Mouse (Mus musculus) limb, embryonic 14.5 days (tissue): ENCODE data around the gene Hist1h3c. TPM values are rescaled to one million over a fixed set of nuclear protein-coding genes. Genes with fewer than 3 reads are reported as not detected.

Experiments
- ATAC-seq: fragments of 200-750 bp; cut with Nextera tagmentation; 2 replicates; pipeline ENCODE4 v1.8.0; 2017; ENCODE audit warnings: low read depth, moderate number of reproducible peaks, moderate TSS enrichment; ENCODE audit not compliant: low FRiP score
- DNase-seq: peaks from one replicate; pipeline ENCODE4 v3.0.0-alpha.2; 2015; ENCODE audit warnings: low spot score
- H3K27ac ChIP-seq: fragments of 300-500 bp; sonication (generic); replicated peaks from 2 replicates; pipeline ENCODE4 v1.5.1; 2014; ENCODE audit warnings: low read depth, mild to moderate bottlenecking, low read length, moderate library complexity, mixed read lengths
- H3K27me3 ChIP-seq: fragments of 300-500 bp; sonication (generic); 2 replicates; pipeline ENCODE4 v1.6.1; 2014; ENCODE audit warnings: low read length, mixed read lengths; ENCODE audit not compliant: control insufficient read depth, insufficient read depth
- H3K36me3 ChIP-seq: fragments of 300-500 bp; sonication (generic); 2 replicates; pipeline ENCODE4 v1.6.1; 2014; ENCODE audit warnings: mild to moderate bottlenecking, low read length, moderate library complexity, mixed read lengths; ENCODE audit not compliant: control insufficient read depth, insufficient read depth
- H3K4me1 ChIP-seq: fragments of 300-500 bp; sonication (generic); 2 replicates; pipeline ENCODE4 v1.6.1; 2014; ENCODE audit warnings: antibody characterized with exemption, low read length, mixed read lengths; ENCODE audit not compliant: control insufficient read depth, insufficient read depth
- H3K4me2 ChIP-seq: fragments of 300-500 bp; sonication (generic); replicated peaks from 2 replicates; pipeline ENCODE4 v1.6.1; 2014; ENCODE audit warnings: low read depth, mild to moderate bottlenecking, low read length, moderate library complexity; ENCODE audit not compliant: severe bottlenecking
- H3K4me3 ChIP-seq: fragments of 300-500 bp; sonication (generic); replicated peaks from 2 replicates; pipeline ENCODE4 v1.5.1; 2014; ENCODE audit warnings: low read length
- H3K9ac ChIP-seq: fragments of 300-500 bp; sonication (generic); 2 replicates; pipeline ENCODE4 v1.6.1; 2014; ENCODE audit warnings: mild to moderate bottlenecking, low read depth, low read length, moderate library complexity; ENCODE audit not compliant: severe bottlenecking
- H3K9me3 ChIP-seq: fragments of 300-500 bp; sonication (generic); 2 replicates; pipeline ENCODE4 v1.6.1; 2016; ENCODE audit warnings: low read length; ENCODE audit not compliant: control insufficient read depth
- POLR2A ChIP-seq: fragments of 200-500 bp; IDR thresholded peaks from 2 replicates; pipeline ENCODE4 v1.8.0; 2012; ENCODE audit warnings: inconsistent platforms, mild to moderate bottlenecking, moderate library complexity, borderline replicate concordance; ENCODE audit not compliant: insufficient read depth, insufficient read length; ENCODE audit errors: extremely low read depth
- WGBS: fragments of 180-500 bp; shearing (Covaris S2); extraction: QIAGEN DNeasy Blood & Tissue Kit; methylation state at CpG from one replicate; pipeline ENCODE4 v1.1.7; 2014; 5-methylcytosine and 5-hydroxymethylcytosine counted together
- polyA plus RNA-seq, 2 experiments: library from polyadenylated mRNA; depleted of rRNA in 1 of 2; stranded (reverse) in 1 of 2; unstranded in 1 of 2; fragments of >200 nt; fragmentation: Nextera tagmentation in 1 of 2; extraction: Ambion mirVana in 1 of 2; gene quantifications; 2 replicates each; pipeline versions ENCODE4 v1.2.1 to v1.2.3; 2012 to 2014

The Hist1h3c gene
- polyA plus RNA-seq, 2 experiments, result 8.1 to 41.4 TPM

DNA sequence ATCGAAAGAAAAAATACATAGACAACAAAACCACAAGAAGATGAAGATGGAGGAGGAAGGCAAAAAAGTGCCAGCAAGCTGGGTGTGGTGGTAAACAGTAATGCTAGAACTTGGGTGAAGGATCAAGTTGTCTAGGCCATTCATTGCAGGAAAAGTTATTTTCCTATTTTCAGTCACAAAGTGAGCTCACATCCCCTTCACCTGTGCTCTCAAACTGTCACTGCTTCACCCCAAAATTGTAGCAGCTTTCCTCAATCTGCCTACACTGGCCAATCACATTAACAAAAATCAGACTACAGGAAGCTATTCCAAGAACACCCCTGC lies 14.5 kb upstream of the Hist1h3c start:
- Histone ChIP-seq H3K9ac (no peak overlapping the region), H3K4me3 (peak overlapping the region; percentile 52), H3K27me3 (no peaks in the 10 kb centered on the region), H3K4me2 (peak overlapping the region; percentile 85), H3K27ac (peak overlapping the region; percentile 94; the same call in 1 of the 2 replicates), H3K36me3 (no peaks in the 10 kb centered on the region), H3K4me1 (peaks cover 24% of the 10 kb centered on the region), H3K9me3 (no peaks in the 10 kb centered on the region)
- 74% methylated on average over 1 of the region's 1 CpGs for WGBS
- DNase-seq, result no peak
- TF ChIP-seq POLR2A, result no peak
- no peak for ATAC-seq

DNA sequence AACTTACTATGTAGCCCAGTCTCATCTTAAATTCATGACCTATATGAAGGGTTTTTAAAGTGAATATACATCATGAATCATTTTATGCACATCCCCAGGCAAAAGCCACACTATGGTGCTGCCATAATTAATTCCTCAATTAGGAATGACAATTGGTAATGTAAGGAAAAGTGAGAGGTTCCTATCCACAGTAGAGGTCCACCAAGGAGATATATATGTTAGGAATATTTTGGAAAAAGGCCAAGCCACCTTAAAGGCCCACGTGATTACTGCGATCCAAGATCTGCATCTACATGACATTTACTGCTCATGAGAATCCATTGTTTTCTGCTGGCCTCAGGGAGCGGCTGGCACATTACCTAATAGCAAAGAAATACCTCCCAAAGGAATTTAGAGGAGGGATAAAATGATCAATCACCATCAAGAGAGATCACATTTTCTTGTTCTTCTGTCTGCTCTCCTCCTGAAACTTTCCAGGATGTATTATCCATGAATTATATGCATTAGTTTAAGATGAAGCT lies 13.9 kb upstream of the Hist1h3c start:
- Histone ChIP-seq H3K36me3 (no peaks in the 10 kb centered on the region), H3K4me1 (peaks cover 22% of the 10 kb centered on the region), H3K27ac (0 out of 2 replicates have a peak overlapping the region, but pooled peaks have one; percentile 10), H3K9me3 (no peaks in the 10 kb centered on the region), H3K4me2 (no peak overlapping the region), H3K27me3 (no peaks in the 10 kb centered on the region), H3K9ac (no peak overlapping the region), H3K4me3 (no peak overlapping the region)
- no peak for TF ChIP-seq POLR2A
- 79% methylated on average over 3 of the region's 3 CpGs for WGBS
- DNase-seq (no peak), ATAC-seq (no peak)

DNA sequence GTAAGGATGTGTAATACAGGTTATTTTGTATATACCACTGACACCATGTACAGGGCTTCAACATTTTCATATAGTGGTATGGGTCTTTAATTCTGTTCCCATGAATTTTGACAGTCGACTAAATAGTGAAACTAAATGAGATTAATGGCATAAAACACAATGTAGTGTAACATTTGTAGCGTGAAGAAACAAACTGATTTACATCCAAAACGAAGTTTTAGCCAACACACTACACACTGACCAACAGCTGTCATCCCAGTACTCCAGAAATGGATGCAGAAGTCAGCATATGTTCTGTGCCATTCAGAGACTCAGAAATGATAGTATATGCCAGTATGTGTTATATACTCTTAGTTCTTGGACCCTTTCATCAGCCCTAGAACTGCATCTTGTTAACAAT lies 12.5 kb upstream of the Hist1h3c start:
- Histone ChIP-seq H3K4me3 (0 out of 2 replicates have a peak overlapping the region, but pooled peaks have one; percentile 40), H3K4me1 (peaks cover 15% of the 10 kb centered on the region), H3K27me3 (no peaks in the 10 kb centered on the region), H3K36me3 (no peaks in the 10 kb centered on the region), H3K9me3 (no peaks in the 10 kb centered on the region), H3K4me2 (0 out of 2 replicates have a peak overlapping the region, but pooled peaks have one; percentile 4), H3K27ac (no peak overlapping the region; the same call in 1 of the 2 replicates), H3K9ac (no peak overlapping the region; the same call in 1 of the 2 replicates)
- TF ChIP-seq POLR2A, result no peak
- DNase-seq, result no peak
- 46% methylated on average over 3 of the region's 3 CpGs for WGBS
- ATAC-seq, result no peak

DNA sequence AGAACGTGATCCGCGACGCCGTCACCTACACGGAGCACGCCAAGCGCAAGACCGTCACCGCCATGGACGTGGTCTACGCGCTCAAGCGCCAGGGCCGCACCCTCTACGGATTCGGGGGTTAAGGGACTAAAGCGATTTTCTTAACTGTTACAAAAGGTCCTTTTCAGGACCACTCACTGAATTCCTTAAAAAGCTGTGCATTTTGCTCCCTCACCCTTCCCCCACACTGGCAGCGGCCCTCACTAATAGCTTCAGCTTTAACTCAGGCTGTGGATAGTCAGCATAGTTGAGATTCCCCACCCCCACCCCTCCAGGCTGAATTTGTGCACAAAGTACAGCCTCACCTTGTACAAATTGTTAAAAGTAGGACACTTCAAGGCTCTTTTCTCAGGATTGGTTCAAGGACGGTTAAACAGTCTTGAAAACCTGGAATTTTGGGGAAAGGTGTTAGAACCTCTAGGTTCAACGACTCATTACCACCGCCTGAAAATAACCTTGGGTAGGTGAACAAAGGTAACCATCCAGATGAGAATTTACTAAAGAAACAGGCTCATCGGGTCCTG lies 11.9 kb upstream of the Hist1h3c start:
- H3K9me3 ChIP-seq, result no peaks in the 10 kb centered on the region
- 0 out of 2 replicates have a peak, but pooled peaks have one; percentile 2 for TF ChIP-seq POLR2A
- H3K36me3 ChIP-seq, result no peaks in the 10 kb centered on the region
- ATAC-seq (peak; percentile 12), DNase-seq (peak; percentile 57)
- H3K4me2 ChIP-seq, result peak overlapping the region; percentile 82
- peak overlapping the region; percentile 93 for H3K27ac ChIP-seq
- H3K27me3 ChIP-seq, result no peaks in the 10 kb centered on the region
- H3K9ac ChIP-seq, result peak overlapping the region; percentile 56
- peak overlapping the region; percentile 40 for H3K4me3 ChIP-seq
- peaks cover 16% of the 10 kb centered on the region for H3K4me1 ChIP-seq
- 2% methylated on average over 15 of the region's 23 CpGs for WGBS

DNA sequence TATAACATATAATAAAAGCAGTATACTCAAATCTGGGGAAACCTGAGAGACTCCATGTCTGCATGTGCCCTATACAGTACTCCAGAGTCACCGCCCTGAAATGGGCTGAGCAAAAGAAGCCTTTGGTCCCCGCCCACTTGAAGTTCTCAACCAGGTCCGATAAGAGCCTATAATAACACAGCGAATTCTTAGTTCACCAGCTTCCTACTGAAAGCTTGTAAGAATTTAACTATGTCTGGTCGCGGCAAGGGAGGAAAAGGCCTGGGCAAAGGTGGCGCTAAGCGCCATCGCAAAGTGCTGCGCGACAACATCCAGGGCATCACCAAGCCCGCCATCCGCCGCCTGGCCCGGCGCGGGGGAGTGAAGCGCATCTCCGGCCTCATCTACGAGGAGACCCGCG lies 11.4 kb upstream of the Hist1h3c start, which contains the start of gene Hist1h4b:
Gene Hist1h4b (plus strand): TSS at position 224 of the 400 bp plus-strand sequence.
- Histone ChIP-seq H3K4me1 (peaks cover 16% of the 10 kb centered on the region), H3K27me3 (no peaks in the 10 kb centered on the region), H3K9ac (peak within 1 kb of the TSS; percentile 56), H3K4me2 (peak within 1 kb of the TSS; percentile 82), H3K4me3 (peak within 1 kb of the TSS; percentile 40), H3K9me3 (no peaks in the 10 kb centered on the region), H3K36me3 (no peaks in the 10 kb centered on the region), H3K27ac (peak within 1 kb of the TSS; percentile 93)
- TF ChIP-seq POLR2A, result peak; percentile 70; the same call in 1 of the 2 replicates
- peak; percentile 100 for DNase-seq
- WGBS, result under 1% methylated on average over 15 of the region's 22 CpGs
- ATAC-seq, result peak; percentile 72
